Mouse (Mus musculus) heart, postnatal 36 days (tissue): ENCODE data around the gene Lrrc4c. TPM values are rescaled to one million over a fixed set of nuclear protein-coding genes. Genes with fewer than 3 reads are reported as not detected.

Source experiments
- DNase-seq, 2 experiments: peaks; one replicate each; pipeline ENCODE4 v3.0.0; 2021 to 2022
- intact Hi-C: fragments of 180-260 bp; cut with DNase I; formaldehyde crosslinking; loops from one replicate; pipeline ENCODE4 v1.15.1; 2025
- total RNA-seq, 2 experiments: library from RNA; stranded (reverse); gene quantifications; 2 replicates each; pipeline ENCODE4 v1.2.3; 2021

The Lrrc4c gene
- total RNA-seq, 2 experiments from 2014 or later: 0.30 to 0.31 TPM

DNA sequence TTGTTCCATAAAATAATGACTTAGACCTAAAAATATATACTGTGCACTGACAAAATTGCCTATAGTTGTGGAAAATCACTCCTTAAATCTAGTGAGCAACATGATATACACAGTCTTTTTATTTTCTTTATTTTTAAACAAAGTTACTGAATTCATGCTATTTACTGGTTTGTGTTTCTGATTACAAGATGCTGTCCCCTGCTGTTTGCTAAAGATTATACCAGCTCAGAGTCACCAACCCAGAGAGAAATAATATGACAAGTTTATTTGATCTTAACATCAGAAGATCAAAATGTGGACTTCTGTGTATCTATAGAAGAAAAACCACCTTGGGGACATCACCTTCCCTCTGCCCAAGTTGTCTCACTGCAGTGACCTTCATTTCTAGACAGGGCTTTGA lies 1145.6 kb downstream of the Lrrc4c start:
- no peak for DNase-seq
- intact Hi-C loops: loop anchor here (10.0 kb wide), 1 partner anchor 879 kb away; no protein-coding TSS in a partner anchor

GRCm38 (mm10) chr2:97466243-97466793 lies 1148.3 kb downstream of the Lrrc4c start:
- intact Hi-C loops: loop anchor here (10.0 kb wide), 1 partner anchor 882 kb away; no protein-coding TSS in a partner anchor

DNA sequence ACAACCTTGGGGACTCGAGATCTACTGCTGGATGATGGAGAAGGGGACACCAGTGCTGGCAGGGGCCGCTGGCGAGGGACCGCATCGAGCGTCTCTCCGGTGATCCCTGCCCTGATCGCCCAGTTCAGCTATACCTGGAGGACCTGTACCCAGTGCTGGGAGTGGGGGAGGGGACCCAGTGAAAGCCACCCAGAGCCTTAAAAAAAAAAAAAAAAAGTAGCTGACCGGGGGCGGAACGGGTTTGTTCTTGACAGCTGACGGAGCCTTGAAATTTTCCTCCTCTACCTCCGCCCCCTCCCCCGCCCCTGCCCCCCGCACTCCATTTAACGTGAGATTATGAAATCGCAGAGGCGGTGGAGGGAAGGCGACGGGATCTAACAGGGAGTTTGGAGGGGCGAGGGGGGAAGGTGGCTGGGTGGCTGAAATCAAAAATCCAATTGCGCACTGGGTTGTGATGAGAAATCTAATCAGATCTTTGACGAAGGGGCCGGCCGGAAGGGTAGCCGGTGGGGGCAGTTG lies 1149.1 kb downstream of the Lrrc4c start:
- no peak for DNase-seq
- intact Hi-C loops: loop anchor here (10.0 kb wide), 1 partner anchor 882 kb away; no protein-coding TSS in a partner anchor

More at GRCm38 (mm10) chr2:97466243-97466793, 1148.3 kb downstream of the Lrrc4c start:
- DNase-seq: peak; percentile 65 to 71

GRCm38 (mm10) chr2:97467664-97468063 lies 1149.7 kb downstream of the Lrrc4c start:
- no peak for DNase-seq
- intact Hi-C loops: loop anchor here (10.0 kb wide), 1 partner anchor 883 kb away; no protein-coding TSS in a partner anchor

DNA sequence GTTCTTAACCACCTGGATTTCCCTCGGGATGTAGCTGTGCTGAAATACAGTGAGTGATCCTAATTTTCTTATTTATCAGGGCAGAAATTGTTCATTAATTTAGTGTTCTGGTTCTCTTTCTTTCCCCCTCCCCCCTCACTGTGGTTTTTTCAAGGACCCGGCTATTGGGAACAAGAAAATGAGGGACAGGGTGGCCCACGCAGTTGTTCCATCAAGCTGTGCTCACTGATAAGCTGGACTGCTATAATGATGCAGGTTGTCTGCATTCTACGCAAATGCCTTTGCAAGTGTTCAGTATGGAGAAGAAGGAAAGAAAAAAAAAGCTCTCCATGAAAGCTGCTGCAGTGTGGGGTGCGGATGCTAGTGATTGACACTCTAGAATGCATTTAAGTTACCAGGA lies 1150.4 kb downstream of the Lrrc4c start:
- DNase-seq: no peak
- intact Hi-C loops: loop anchor here (10.0 kb wide), 1 partner anchor 884 kb away; no protein-coding TSS in a partner anchor

DNA sequence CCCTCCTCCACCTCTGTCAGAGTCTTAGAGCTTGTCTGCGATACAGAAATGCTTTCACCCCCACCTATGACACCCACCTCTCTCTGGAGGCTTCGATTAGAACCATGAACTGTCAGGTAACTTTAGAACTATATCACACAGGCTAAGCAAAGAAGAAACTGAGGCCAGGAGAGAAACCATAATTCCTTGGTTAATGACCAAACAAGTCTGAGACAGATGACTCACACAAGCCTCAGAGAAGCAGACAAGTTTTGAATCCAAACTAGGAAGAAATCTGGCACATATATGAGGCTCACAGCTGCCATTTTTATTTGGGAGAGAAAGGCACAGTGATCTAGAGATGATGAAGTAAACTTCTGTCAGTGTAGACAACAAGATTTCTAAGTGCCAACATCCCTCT lies 1151.4 kb downstream of the Lrrc4c start:
- intact Hi-C loops: loop anchor here (10.0 kb wide), 1 partner anchor 885 kb away; no protein-coding TSS in a partner anchor
- no peak for DNase-seq

GRCm38 (mm10) chr2:97478175-97478924 lies 1160.4 kb downstream of the Lrrc4c start:
- DNase-seq: no peak
- intact Hi-C loops: no loop called here

- intact Hi-C loops: no loop called here
- no peak for DNase-seq
These were observed 1160.9 kb downstream of the Lrrc4c start for GRCm38 (mm10) chr2:97478925-97479298.

DNA sequence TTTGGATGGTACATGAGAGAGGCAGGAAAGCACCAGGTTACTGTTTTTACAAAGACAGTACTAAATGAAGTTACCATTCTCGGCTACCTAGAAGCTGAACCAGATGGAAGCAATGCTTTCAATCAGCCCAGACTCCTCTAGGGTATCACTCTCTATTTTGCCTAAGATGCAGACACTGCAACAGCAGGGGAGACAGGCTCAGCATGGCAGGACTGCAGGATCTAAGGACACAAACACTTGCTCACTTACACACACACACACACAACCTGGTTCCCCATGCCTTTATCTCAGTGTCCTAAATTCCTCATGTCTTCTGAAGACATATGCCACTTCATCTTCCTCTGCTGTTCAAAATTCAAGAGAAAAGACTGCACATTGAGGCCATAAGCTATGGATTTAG lies 1167.0 kb downstream of the Lrrc4c start:
- no peak for DNase-seq
- intact Hi-C loops: no loop called here

- intact Hi-C loops: no loop called here
- no peak for DNase-seq
These were observed 1167.6 kb downstream of the Lrrc4c start for GRCm38 (mm10) chr2:97485609-97486008.

DNA sequence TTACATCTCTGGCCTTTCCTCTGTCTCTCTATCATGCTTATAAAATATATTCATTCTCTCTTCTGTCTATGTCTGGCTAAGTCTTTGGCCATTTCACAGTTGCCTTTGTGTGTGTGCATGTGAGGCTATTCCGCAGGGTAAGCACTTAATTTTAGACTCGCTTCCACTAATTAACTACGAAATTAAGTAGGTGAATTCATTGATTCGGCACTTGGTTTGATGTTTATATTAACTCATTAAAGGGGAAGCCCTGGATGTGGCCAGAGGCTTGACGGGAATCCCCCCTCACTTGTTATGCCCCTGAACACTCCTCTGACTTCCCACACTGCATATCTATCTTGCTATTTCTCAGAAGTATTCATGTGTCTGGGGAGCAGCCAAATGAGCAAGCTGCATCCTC lies 1169.6 kb downstream of the Lrrc4c start:
- DNase-seq: no peak
- intact Hi-C loops: no loop called here

DNA sequence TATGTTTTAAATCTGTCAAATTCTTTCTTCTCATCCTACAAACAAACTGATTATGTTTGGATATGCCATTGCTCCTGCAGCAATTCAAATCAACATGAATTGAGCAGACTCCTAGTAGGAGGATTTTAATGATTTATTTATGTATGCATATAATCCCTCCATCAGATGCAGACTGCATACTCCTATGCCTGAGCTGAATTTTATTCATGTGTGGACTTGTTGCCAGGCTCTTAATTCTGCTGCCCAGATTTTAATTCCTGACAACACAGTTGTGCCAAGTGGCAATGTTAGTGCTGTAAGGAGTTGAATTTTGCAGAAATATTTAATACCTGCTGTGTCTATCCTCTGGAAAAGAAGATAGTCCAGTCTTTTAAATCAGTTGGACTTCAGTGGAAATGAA lies 1179.1 kb downstream of the Lrrc4c start:
- intact Hi-C loops: no loop called here

DNA sequence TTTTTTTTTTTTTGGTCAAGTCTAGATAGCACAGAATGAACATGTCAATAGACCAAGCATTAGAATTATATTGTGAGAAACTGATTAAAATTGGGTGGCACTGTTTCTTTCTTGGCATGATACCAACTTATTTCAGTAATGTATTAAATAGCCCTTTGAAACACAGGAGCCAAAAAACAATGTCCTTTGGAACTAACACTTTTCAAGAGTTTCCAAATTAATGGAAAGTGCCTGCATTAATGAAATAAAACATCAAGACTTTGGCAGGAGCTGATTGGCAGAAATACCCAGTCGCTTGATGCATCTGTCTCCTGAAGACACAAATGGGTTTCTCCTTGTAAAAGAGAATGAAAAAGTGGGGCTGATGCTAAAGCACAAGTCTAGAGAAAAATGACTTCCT lies 1184.5 kb downstream of the Lrrc4c start:
- no peak for DNase-seq
- intact Hi-C loops: no loop called here

More for the DNA sequence above, 1179.1 kb downstream of the Lrrc4c start:
- no peak for DNase-seq

GRCm38 (mm10) chr2:97504902-97505301 lies 1186.9 kb downstream of the Lrrc4c start:
- intact Hi-C loops: no loop called here
- DNase-seq: no peak

- DNase-seq: no peak
- intact Hi-C loops: no loop called here
These were observed 1206.4 kb downstream of the Lrrc4c start for GRCm38 (mm10) chr2:97524256-97524922.

- DNase-seq: no peak
- intact Hi-C loops: no loop called here
These were observed 1207.1 kb downstream of the Lrrc4c start for GRCm38 (mm10) chr2:97525107-97525506.

GRCm38 (mm10) chr2:97530622-97531021 lies 1212.7 kb downstream of the Lrrc4c start:
- intact Hi-C loops: no loop called here
- DNase-seq: no peak

- intact Hi-C loops: no loop called here
- no peak for DNase-seq
These were observed 1226.0 kb downstream of the Lrrc4c start for GRCm38 (mm10) chr2:97543691-97544672.

DNA sequence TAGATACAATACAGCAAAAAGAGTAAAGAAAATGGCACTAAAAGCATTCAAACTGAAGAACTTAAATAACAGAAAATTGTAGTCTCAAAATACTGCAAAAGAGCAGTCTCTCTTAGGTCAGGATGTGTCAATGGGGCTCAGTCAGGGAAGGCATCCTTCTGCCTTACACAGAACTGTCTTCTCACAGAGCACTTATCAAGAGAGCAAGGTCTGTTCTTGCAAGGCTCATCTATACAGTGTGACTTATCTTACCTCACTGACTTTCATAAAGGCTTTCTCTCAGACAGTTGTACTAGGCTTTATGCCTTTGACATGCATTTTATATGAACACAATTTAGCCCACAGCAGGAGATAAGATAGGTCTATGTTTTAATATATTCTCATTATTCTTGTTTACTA lies 1226.7 kb downstream of the Lrrc4c start:
- no peak for DNase-seq
- intact Hi-C loops: no loop called here

DNA sequence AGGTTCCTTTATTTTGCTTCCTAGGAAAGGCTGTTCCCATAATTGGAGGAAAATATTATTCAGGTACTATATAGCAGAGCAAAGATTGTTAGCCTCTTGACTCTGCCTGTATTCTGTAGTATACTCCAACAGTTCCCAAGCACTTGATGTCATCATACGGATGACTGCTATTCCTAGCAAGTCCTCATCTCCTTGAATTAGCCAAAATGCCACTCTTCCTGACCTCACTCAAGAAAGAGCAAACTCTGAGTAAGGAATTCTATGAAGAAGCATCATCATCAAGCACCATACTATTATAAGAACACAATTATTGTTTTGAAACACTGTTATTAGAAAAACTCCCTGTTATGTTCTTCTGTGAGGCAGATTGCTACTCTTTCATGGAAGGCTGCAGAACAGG lies 1228.0 kb downstream of the Lrrc4c start:
- DNase-seq: no peak
- intact Hi-C loops: no loop called here
